Mouse (Mus musculus): ENCODE data around the gene Irf2bp1.

DNA sequence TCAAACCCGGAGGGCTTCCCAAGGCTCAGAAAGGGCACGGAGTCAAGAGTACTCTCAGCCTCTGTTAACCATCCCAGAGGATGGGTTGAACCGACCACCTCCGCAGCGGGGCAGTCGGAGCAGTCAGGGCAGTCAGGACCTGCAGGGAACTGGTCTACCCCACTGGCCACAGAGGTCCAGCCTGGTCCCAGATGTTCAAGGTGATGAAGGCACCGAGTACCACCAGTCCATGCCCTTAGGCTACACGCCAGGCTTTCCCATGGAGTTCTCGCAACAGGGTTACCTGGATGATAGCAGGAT, 50.9 kb downstream of the Irf2bp1 start:
- TF ChIP-seq GATA1 (IDR thresholded peaks at IDR 0.05; ENCODE audit: low read length): no peak
- TF ChIP-seq TAL1 (IDR thresholded peaks at IDR 0.05; ENCODE audit: low read length): no peak
